Mouse (Mus musculus) olfactory bulb, adult 2 months (tissue): ENCODE results near the gene Ccdc40.

Experiments used
- CTCF ChIP-seq: fragments of 200-500 bp; IDR thresholded peaks from 2 replicates; pipeline ENCODE4 v1.5.1; 2012; ENCODE audit warnings: low read depth, mild to moderate bottlenecking, low read length, moderate library complexity; ENCODE audit not compliant: insufficient read depth
- POLR2A ChIP-seq: fragments of 200-500 bp; IDR thresholded peaks from 2 replicates; pipeline ENCODE4 v1.6.1; 2012; ENCODE audit warnings: mild to moderate bottlenecking, low read depth, low read length, moderate library complexity; ENCODE audit not compliant: insufficient read depth

GRCm38 (mm10) chr11:119267768-119268556 is 39.6 kb downstream of the Ccdc40 start, which contains the start of gene Gaa:
- peak; percentile 92 for TF ChIP-seq CTCF
- peak; percentile 58 for TF ChIP-seq POLR2A
